ENCODE assay signal across 9 mouse cellular contexts in genomic region chr17:83850458-83850857, GRCm38 (mm10). TPM values are rescaled to one million over a fixed set of nuclear protein-coding genes. Genes with fewer than 3 reads are reported as not detected.
A peak's percentile ranks its signal among the peaks of the same experiment; 100 is the strongest.
DNase-seq lines count a peak whose midpoint lies in the region; ATAC-seq and TF ChIP-seq lines count a peak whose summit lies in the region.
"Had no signal": no experiment of that assay in that cellular context is flagged by ENCODE, and none has a peak within 500 bp of the region (broad histone marks: within the 10 kb centered on the region; RNA-seq: fewer than 3 reads in every experiment).

No protein-coding gene starts in this region.

- peaks cover 0 to 9% of the 10 kb centered on the region in 2 experiments for H3K36me3 ChIP-seq in CH12.LX (replicated peaks in 1 of 2; ENCODE audit: control insufficient read depth in 1 of 2, insufficient read depth in 1 of 2, low read length in 1 of 2)
- H3K36me3 ChIP-seq in heart, embryonic 14.5 days (ENCODE audit: control insufficient read depth, insufficient read depth, low read length), result no peaks in the 10 kb centered on the region
- H3K36me3 ChIP-seq in liver, postnatal 0 days (replicated peaks; ENCODE audit: insufficient read depth, low read length), result no peaks in the 10 kb centered on the region
- no peaks in the 10 kb centered on the region for H3K36me3 ChIP-seq in thymus, adult 2 months (ENCODE audit: control insufficient read depth, insufficient read depth, low read length)
- H3K36me3 ChIP-seq: lung, embryonic 15.5 days had no signal

- in situ Hi-C loops in CH12.LX (cut with MboI; ENCODE audit: low pct_ligation_motif_present, low pct_unique_long_range_greater_than_20kb, low sequenced_read_pairs), result loop anchor here (5.0 to 10.0 kb wide), 3 partner anchors 33 to 196 kb away; no protein-coding TSS in a partner anchor

- TF ChIP-seq EP300 in CH12.LX (IDR thresholded peaks at IDR 0.05; ENCODE audit: low read length), result no peak
- TF ChIP-seq EP300 in liver, postnatal 0 days (IDR thresholded peaks at IDR 0.05; ENCODE audit: low read depth), result no peak

- TF ChIP-seq RAD21 in CH12.LX (IDR thresholded peaks at IDR 0.05; ENCODE audit: low read depth, low read length), result peak; percentile 96

- H3K4me2 ChIP-seq in CH12.LX (ENCODE audit: insufficient read depth, low read depth, poor library complexity, severe bottlenecking), result peak overlapping the region; percentile 73
- H3K4me2 ChIP-seq in heart, embryonic 14.5 days (ENCODE audit: low read length), result peak overlapping the region; percentile 50
- H3K4me2 ChIP-seq in liver, postnatal 0 days (ENCODE audit: low read depth, low read length), result peak overlapping the region; percentile 20; the same call in 1 of the 2 replicates
- H3K4me2 ChIP-seq: lung, embryonic 15.5 days had no signal

- H3K27ac ChIP-seq in CH12.LX (ENCODE audit: insufficient read depth, low read depth), result peak overlapping the region; percentile 74
- H3K27ac ChIP-seq in bone marrow macrophage, adult 2 months (ENCODE audit: insufficient read depth, low read depth, low read length), result no peak overlapping the region
- H3K27ac ChIP-seq in embryonic fibroblast, embryonic 13.5 days (ENCODE audit: insufficient read depth, low read length), result no peak overlapping the region
- no peak overlapping the region for H3K27ac ChIP-seq in heart, embryonic 14.5 days (replicated peaks in 1 of 2; ENCODE audit: control insufficient read depth in 1 of 2, insufficient read depth in 1 of 2, low read depth in 2 of 2, low read length in 2 of 2)
- H3K27ac ChIP-seq in liver, postnatal 0 days (ENCODE audit: low read depth), result no peak overlapping the region; the same call in 1 of the 2 replicates
- no peak overlapping the region; the same call in 1 of the 2 replicates for H3K27ac ChIP-seq in thymus, adult 2 months (ENCODE audit: control insufficient read depth, insufficient read depth, low read length)
- H3K27ac ChIP-seq: lung, embryonic 15.5 days had no signal

- H3K9ac ChIP-seq in CH12.LX (ENCODE audit: insufficient read depth, low read depth), result peak overlapping the region; percentile 6; the same call in 1 of the 2 replicates
- H3K9ac ChIP-seq in heart, embryonic 14.5 days (ENCODE audit: low read length), result no peak overlapping the region
- H3K9ac ChIP-seq in liver, postnatal 0 days (replicated peaks), result no peak overlapping the region
- H3K9ac ChIP-seq: lung, embryonic 15.5 days had no signal

- ATAC-seq in heart, embryonic 14.5 days (ENCODE audit: insufficient number of reproducible peaks, insufficient read depth, low FRiP score, low read depth), result no peak; the same call in 1 of the 2 replicates
- no peak for ATAC-seq in liver, postnatal 0 days

- DNase-seq in CH12.LX (ENCODE audit: extremely low read depth), result peak; percentile 94
- DNase-seq in kidney, postnatal 36 days, result peak; percentile 85 to 97
- DNase-seq in liver, postnatal 0 days, result peak; percentile 89
- peak; percentile 54 for DNase-seq in ovary, adult 18-20 months (ENCODE audit: low spot score)
- DNase-seq in thymus, adult 2 months, result peak; percentile 87

- no peaks in the 10 kb centered on the region; the same call in 1 of the 2 replicates for H3K79me2 ChIP-seq in CH12.LX (replicated peaks; ENCODE audit: control insufficient read depth, extremely low read depth, insufficient read depth, poor library complexity, severe bottlenecking)

- H3K9me3 ChIP-seq in CH12.LX (replicated peaks; ENCODE audit: low read length), result no peaks in the 10 kb centered on the region
- H3K9me3 ChIP-seq in heart, embryonic 14.5 days (ENCODE audit: control insufficient read depth, low read length), result no peaks in the 10 kb centered on the region
- H3K9me3 ChIP-seq in liver, postnatal 0 days (ENCODE audit: low read length), result no peaks in the 10 kb centered on the region
- H3K9me3 ChIP-seq: lung, embryonic 15.5 days had no signal

- TF ChIP-seq POLR2A in CH12.LX (IDR thresholded peaks at IDR 0.05; ENCODE audit: low read depth, low read length), result peak; percentile 24; the same call in 1 of the 2 replicates
- no peak for TF ChIP-seq POLR2A in bone marrow macrophage, adult 2 months (IDR thresholded peaks at IDR 0.05; ENCODE audit: borderline replicate concordance, low read depth, low read length)
- no peak for TF ChIP-seq POLR2A in embryonic fibroblast, embryonic 13.5 days (IDR thresholded peaks at IDR 0.05; ENCODE audit: low read depth, low read length)
- TF ChIP-seq POLR2A in thymus, adult 2 months (IDR thresholded peaks at IDR 0.05; ENCODE audit: control insufficient read depth, extremely low read depth, insufficient read depth, low read length, poor library complexity), result 0 out of 2 replicates have a peak, but pooled peaks have one; percentile 22

- peak overlapping the region in 2 of 3 experiments; percentile 13 to 19 for H3K4me3 ChIP-seq in CH12.LX (replicated peaks in 1 of 3; ENCODE audit: low read depth in 2 of 3, low read length in 2 of 3, poor library complexity in 1 of 3)
- H3K4me3 ChIP-seq in bone marrow macrophage, adult 2 months (ENCODE audit: insufficient read depth, low read length), result no peak overlapping the region
- no peak overlapping the region for H3K4me3 ChIP-seq in embryonic fibroblast, embryonic 13.5 days (ENCODE audit: insufficient read depth, low read length)
- no peak overlapping the region; a peak in 1 of 4 replicates for H3K4me3 ChIP-seq in heart, embryonic 14.5 days (ENCODE audit: control insufficient read depth in 1 of 2, insufficient read depth in 1 of 2, low read depth in 1 of 2, low read length in 2 of 2)
- no peak overlapping the region for H3K4me3 ChIP-seq in liver, postnatal 0 days (ENCODE audit: low read depth, low read length)
- H3K4me3 ChIP-seq in thymus, adult 2 months (ENCODE audit: control insufficient read depth, insufficient read depth, low read length), result no peak overlapping the region
- H3K4me3 ChIP-seq: lung, embryonic 15.5 days had no signal

- peaks cover 27 to 66% of the 10 kb centered on the region in 2 experiments for H3K4me1 ChIP-seq in CH12.LX (ENCODE audit: control insufficient read depth in 1 of 2, insufficient read depth in 2 of 2)
- peaks cover 24% of the 10 kb centered on the region for H3K4me1 ChIP-seq in bone marrow macrophage, adult 2 months (ENCODE audit: control insufficient read depth, insufficient read depth, low read length)
- no peaks in the 10 kb centered on the region for H3K4me1 ChIP-seq in embryonic fibroblast, embryonic 13.5 days (ENCODE audit: control insufficient read depth, insufficient read depth, low read length)
- no peaks in the 10 kb centered on the region; a peak in 1 of 4 replicates for H3K4me1 ChIP-seq in heart, embryonic 14.5 days (ENCODE audit: control insufficient read depth in 2 of 2, insufficient read depth in 2 of 2, low read length in 2 of 2)
- peaks cover 32% of the 10 kb centered on the region for H3K4me1 ChIP-seq in liver, postnatal 0 days (ENCODE audit: insufficient read depth)
- peaks cover 27% of the 10 kb centered on the region for H3K4me1 ChIP-seq in thymus, adult 2 months (replicated peaks; ENCODE audit: control insufficient read depth, insufficient read depth, low read length)

- TF ChIP-seq CTCF in CH12.LX (conservative IDR thresholded peaks at IDR 0.05 in 1 of 2, IDR thresholded peaks at IDR 0.05 in 1 of 2; ENCODE audit: low read depth in 2 of 2, low read length in 2 of 2), result peak; percentile 73 to 96
- TF ChIP-seq CTCF in bone marrow macrophage, adult 2 months (IDR thresholded peaks at IDR 0.05; ENCODE audit: low read depth, low read length), result peak; percentile 89
- TF ChIP-seq CTCF in embryonic fibroblast, embryonic 13.5 days (IDR thresholded peaks at IDR 0.05; ENCODE audit: borderline replicate concordance, insufficient read depth, low read length), result peak; percentile 88
- peak; percentile 98 for TF ChIP-seq CTCF in liver, postnatal 0 days (IDR thresholded peaks at IDR 0.05; ENCODE audit: low read depth)
- TF ChIP-seq CTCF in thymus, adult 2 months (IDR thresholded peaks at IDR 0.05; ENCODE audit: borderline replicate concordance, control insufficient read depth, extremely low read depth, insufficient read depth, low read length, poor library complexity), result peak; percentile 67; the same call in 1 of the 2 replicates

- 9% methylated on average over 9 of the region's 9 CpGs for whole genome bisulfite sequencing in heart, embryonic 14.5 days
- WGBS in liver, postnatal 0 days (ENCODE audit: insufficient replicate concordance), result 16% methylated on average over 9 of the region's 9 CpGs
- WGBS in thymus, adult 2 months, result 26% methylated on average over 9 of the region's 9 CpGs

- dilution Hi-C loops in CH12.LX (cut with MboI; ENCODE audit: extremely low pct_ligation_motif_present, extremely low pct_unique_long_range_greater_than_20kb, low sequenced_read_pairs), result no loop called here

- no peaks in the 10 kb centered on the region for H3K27me3 ChIP-seq in CH12.LX (replicated peaks)
- H3K27me3 ChIP-seq in heart, embryonic 14.5 days (ENCODE audit: control insufficient read depth, insufficient read depth, low read length), result no peaks in the 10 kb centered on the region
- no peaks in the 10 kb centered on the region for H3K27me3 ChIP-seq in liver, postnatal 0 days (ENCODE audit: insufficient read depth, low read length)
- H3K27me3 ChIP-seq in thymus, adult 2 months (ENCODE audit: control insufficient read depth, insufficient read depth, low read length), result no peaks in the 10 kb centered on the region
- H3K27me3 ChIP-seq: lung, embryonic 15.5 days had no signal

TF ChIP-seq in CH12.LX, 34 proteins besides CTCF, POLR2A, EP300 and RAD21:
- TF ChIP-seq SMC3 (IDR thresholded peaks at IDR 0.05; ENCODE audit: low read depth, low read length), result peak; percentile 89
- TF ChIP-seq NELFE (IDR thresholded peaks at IDR 0.05; ENCODE audit: low read depth, low read length), result peak; percentile 8; the same call in 1 of the 2 replicates
- TF ChIP-seq POLR2AphosphoS2 (IDR thresholded peaks at IDR 0.05; ENCODE audit: low read depth, low read length), result no peak
- TF ChIP-seq MXI1 (IDR thresholded peaks at IDR 0.05; ENCODE audit: low read depth, low read length), result peak; percentile 38
- no peak for TF ChIP-seq MYC (IDR thresholded peaks at IDR 0.05; ENCODE audit: low read depth, low read length)
- peak; percentile 59; the same call in 1 of the 2 replicates for TF ChIP-seq ZC3H11A (IDR thresholded peaks at IDR 0.05; ENCODE audit: low read depth, low read length)

RNA-seq across cellular contexts. Expression of gene Haao, which starts 2.7 kb away (rescaled TPM):
- 12.3 and 18.6 TPM in 2 replicates for total RNA-seq in CH12.LX (2012; rRNA removed)
- 19.1 and 21.7 TPM in 2 replicates for total RNA-seq in CH12.LX (2014; rRNA removed)
- polyA plus RNA-seq in CH12.LX (2012; ENCODE audit: insufficient read length, low read depth), result 30.6 and 33.8 TPM in 2 replicates
- polyA plus RNA-seq in bone marrow macrophage, adult 2 months (2012; ENCODE audit: insufficient read depth, insufficient read length, missing spikeins), result 0.79 and 1.6 TPM in 2 replicates
- polyA plus RNA-seq in embryonic fibroblast, embryonic 13.5 days (2011; ENCODE audit: insufficient read length, low read depth, missing spikeins), result not detected in 2 replicates
- not detected in 2 replicates for polyA plus RNA-seq in heart, embryonic 14.5 days (2014; fragmentation: Nextera tagmentation; extraction: Ambion mirVana)
- polyA plus RNA-seq in liver, postnatal 0 days (2015; fragmentation: Nextera tagmentation; extraction: Ambion mirVana), result 93.3 and 104 TPM in 2 replicates
- polyA plus RNA-seq in thymus, adult 2 months (2012; rRNA removed), result 10.4 and 11.4 TPM in 2 replicates

Comparison
In these comparisons a context has a peak if more than half of its experiments do, and no peak if none do; other contexts are left out.
1. H3K4me2 ChIP-seq: peak in every context shown above with its lines; median percentile 73 in CH12.LX; 50 in heart, embryonic 14.5 days; 20 in liver, postnatal 0 days.
2. H3K4me3 ChIP-seq: peak in CH12.LX (2 of 3); none in bone marrow macrophage, adult 2 months (single experiment), embryonic fibroblast, embryonic 13.5 days (single experiment), heart, embryonic 14.5 days (0 of 2), liver, postnatal 0 days (single experiment) and thymus, adult 2 months (single experiment).
3. POLR2A ChIP-seq: peak in CH12.LX (single experiment) and thymus, adult 2 months (single experiment); none in bone marrow macrophage, adult 2 months (single experiment) and embryonic fibroblast, embryonic 13.5 days (single experiment).
4. Peak in every context shown above with its lines, with median percentiles within 50 percentile points of each other: DNase-seq and CTCF ChIP-seq.